Mouse (Mus musculus) E14TG2a.4 (cell line): Measurements from ENCODE around the gene Lhfpl1.
"Not testable (repeated sequence)": the region's sequence is repeated elsewhere in the genome, so short reads cannot be mapped to it uniquely, and the experiment has no call there.

ENCODE experiments used
- CTCF ChIP-seq: conservative IDR thresholded peaks from 2 replicates; pipeline ENCODE4 v1.5.1; 2014; ENCODE audit warnings: low read length
- NANOG ChIP-seq: IDR thresholded peaks from 2 replicates; pipeline ENCODE4 v1.6.1; 2014; ENCODE audit warnings: borderline replicate concordance, low read length, mixed read lengths
- POU5F1 ChIP-seq: IDR thresholded peaks from 2 replicates; pipeline ENCODE4 v1.6.1; 2014; ENCODE audit warnings: low read length, borderline replicate concordance

GRCm38 (mm10) chrX:145300232-145300631 is 48.7 kb downstream of the Lhfpl1 start:
- TF ChIP-seq CTCF, POU5F1: not testable (repeated sequence)
- TF ChIP-seq NANOG, result peak; percentile 57; the same call in 1 of the 2 replicates
